Mouse (Mus musculus) NIH3T3 (cell line): ENCODE results near the gene Zcchc8.
"Not testable (repeated sequence)": the region's sequence is repeated elsewhere in the genome, so short reads cannot be mapped to it uniquely, and the experiment has no call there.

Source experiments
- DNase-seq: peaks from one replicate; pipeline ENCODE4 v3.0.0-alpha.2; 2012; ENCODE audit warnings: low read depth

The Zcchc8 gene

GRCm38 (mm10) chr5:123720328-123721311 is at the start of gene Zcchc8:
TSS of gene Zcchc8 (minus strand) at chr5:123721100.
- peak; percentile 99 for DNase-seq

DNA sequence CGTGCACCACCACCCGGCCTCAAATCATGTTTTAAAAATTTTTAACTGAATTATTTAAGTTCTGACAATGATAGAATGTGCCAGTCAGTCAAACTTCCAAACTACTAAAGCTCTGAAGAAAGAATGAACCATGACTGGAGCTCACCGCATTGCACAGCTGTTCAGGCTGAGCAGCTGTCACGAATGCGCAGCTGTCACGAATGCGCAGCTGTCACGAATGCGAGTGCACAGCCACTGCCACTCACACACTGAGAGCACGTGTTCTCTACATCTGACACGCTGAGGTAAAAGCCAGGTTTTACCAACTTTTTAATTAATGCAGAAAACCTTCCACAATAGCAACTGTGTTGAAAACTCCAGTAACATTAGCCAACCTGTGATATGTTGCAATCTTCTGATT is 45.6 kb upstream of the Zcchc8 start:
- not testable (repeated sequence) for DNase-seq

GRCm38 (mm10) chr5:123765506-123765905 is 44.6 kb upstream of the Zcchc8 start:
- no peak for DNase-seq

- peak; percentile 100 for DNase-seq
Measured at GRCm38 (mm10) chr5:123749065-123750064, 28.5 kb upstream of the Zcchc8 start, which contains the start of the genes Rsrc2 and Kntc1. TSS of gene Rsrc2 (minus strand) at chr5:123749414. TSS of gene Kntc1 (plus strand) at chr5:123749716.

DNA sequence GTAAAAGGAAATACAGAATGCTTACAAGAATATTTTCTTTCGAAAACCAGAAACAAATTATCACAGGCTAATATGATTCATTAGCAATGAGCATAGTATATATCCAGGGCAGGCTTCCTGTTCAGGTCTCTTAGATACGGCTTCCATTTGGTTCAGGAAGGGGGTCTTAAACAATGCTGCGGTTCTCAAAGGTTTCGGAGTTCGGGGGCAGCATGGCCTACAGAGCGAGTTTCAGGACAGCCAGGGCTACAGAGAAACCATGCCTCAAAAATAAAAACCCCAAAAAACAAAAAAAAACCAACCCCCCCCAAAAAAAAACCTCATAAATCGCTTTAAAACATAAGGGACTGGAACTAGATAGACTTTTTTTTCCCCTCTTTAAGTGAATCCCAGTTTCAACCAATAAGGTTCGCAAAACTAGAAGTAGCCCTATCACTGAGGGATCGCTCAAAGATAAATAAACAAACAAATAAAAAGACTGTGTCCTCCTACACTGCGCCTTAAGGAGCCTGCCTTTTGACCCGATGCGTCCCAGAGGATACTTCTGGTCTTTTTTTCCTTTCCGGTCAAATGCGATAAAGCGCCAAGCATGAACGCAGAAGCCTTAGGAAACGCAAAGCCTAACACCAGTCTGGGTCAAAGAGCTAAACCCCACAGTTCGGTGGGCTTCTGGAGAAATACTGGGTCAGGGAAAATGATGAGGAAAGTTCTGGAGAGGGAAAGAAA is 27.6 kb upstream of the Zcchc8 start:
- peak; percentile 32 for DNase-seq

DNA sequence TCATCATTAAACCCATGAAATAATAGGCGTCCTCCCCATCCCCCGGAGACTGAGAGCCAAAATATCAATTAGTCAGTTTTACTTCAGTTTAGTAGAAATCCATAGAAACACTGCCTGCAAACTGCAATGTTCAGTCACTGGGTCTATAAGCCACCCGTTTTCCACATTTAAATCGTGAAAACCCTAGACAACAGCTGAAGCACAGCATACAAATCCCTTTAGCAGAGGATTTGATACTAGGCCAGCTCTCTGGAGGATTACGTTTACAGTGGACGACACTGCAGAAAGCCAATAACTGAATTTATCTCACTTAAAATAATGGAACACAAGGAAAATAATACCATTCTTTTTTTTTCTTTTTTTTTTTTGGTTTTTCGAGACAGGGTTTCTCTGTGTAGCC is 26.7 kb upstream of the Zcchc8 start:
- peak; percentile 46 for DNase-seq

DNA sequence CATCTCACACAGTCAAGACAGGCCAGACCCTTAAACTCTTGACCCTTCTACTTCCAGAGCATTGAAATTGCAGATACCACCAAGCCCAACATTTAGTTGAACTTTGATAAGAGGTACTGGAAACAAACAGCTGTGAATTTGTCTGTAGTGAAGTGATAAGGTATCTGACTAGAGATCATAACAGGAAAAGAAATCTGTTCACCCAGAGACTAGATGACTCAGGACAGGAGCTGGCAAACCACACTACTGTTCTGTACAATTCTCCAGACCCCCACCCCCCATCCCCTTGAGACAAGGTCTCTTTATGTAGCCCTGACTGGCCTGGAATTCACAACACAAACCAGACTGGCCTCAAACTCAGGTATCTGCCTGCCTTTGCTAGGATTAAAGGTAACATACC is 25.4 kb upstream of the Zcchc8 start:
- peak; percentile 45 for DNase-seq

GRCm38 (mm10) chr5:123744358-123744757 is 23.5 kb upstream of the Zcchc8 start:
- no peak for DNase-seq

DNA sequence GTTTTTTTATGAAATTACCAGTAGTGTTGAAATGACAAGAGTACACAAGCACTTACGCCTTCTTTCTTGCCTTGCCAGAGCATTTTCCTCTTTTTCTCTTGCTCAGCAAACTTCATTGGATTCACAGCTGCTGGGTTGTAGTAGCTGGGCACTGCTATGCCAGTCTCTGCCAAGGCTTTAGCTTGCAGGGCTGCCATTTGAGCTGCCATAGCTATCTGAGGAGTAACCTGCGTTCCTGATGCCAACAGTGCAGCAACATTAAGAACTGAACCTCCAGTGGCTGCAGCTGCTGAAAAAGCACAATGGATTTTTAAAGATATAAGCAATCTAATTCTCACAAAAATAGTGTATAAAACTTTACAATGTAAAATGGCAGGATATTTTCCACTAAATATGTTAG is 10.1 kb upstream of the Zcchc8 start:
- no peak for DNase-seq

- DNase-seq, result not testable (repeated sequence)
Measured at GRCm38 (mm10) chr5:123723816-123724215, 2.9 kb upstream of the Zcchc8 start.

DNA sequence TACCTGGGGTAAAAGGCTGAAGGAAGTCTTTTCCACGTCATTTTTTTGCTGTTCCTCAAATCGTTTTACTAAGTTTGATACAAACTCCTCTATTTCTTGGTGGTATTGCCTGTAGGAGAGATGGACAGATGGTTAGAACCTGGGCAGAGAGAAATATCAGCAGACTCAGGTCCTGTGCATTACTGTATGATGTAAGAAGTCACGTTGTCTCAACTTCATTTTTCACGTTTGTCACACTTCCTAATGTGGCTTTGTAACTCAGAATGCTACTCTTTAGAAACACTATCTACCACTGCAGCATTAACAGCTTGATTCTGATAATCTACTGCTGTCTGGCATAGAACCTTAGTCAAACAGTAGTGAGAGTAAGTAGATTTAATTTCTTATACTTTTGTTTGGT is 6.3 kb downstream of the Zcchc8 start:
- no peak for DNase-seq

- DNase-seq, result no peak
Measured at GRCm38 (mm10) chr5:123713782-123714181, 7.1 kb downstream of the Zcchc8 start.

- no peak for DNase-seq
Measured at GRCm38 (mm10) chr5:123709571-123709970, 11.3 kb downstream of the Zcchc8 start.

DNA sequence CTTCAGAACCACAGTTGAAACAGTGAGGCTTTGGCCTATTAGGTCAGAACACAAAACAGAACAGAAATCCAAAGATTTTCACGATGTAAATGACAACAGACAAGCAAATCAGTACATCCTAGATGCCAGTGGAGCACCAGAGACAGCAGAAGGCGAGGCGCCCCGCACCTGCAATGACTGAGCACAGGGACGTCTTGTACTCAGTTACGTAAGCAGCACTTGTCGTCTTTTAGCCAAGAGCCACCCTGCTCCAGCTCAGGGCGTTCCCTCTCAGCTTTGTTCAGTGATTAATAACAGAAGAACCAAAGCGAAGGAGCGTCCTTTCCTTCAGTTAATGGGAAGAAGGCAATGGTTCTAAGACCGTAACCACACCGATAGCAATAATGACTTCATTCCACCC is 12.3 kb downstream of the Zcchc8 start:
- no peak for DNase-seq

DNA sequence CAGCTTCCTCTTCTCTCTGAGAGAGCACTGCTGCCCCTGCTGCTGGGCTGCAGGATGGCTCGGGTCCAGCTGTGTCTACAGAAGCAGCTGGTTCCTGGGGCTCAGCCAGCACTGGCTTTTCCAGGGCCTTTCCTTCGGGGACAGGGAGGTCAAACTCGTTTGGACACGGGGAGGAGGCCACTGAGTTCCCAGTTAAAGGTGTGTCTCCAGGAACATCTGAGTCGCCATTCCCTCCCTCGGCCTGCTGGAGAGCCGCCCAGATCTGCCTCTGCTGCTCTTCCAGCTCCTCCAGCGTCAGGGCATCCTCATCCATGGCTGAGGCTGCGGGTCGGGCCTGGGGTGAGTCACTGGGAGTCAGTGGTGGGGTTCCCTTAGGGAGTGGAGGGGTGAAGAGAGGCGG is 20.3 kb downstream of the Zcchc8 start:
- peak; percentile 85 for DNase-seq

DNA sequence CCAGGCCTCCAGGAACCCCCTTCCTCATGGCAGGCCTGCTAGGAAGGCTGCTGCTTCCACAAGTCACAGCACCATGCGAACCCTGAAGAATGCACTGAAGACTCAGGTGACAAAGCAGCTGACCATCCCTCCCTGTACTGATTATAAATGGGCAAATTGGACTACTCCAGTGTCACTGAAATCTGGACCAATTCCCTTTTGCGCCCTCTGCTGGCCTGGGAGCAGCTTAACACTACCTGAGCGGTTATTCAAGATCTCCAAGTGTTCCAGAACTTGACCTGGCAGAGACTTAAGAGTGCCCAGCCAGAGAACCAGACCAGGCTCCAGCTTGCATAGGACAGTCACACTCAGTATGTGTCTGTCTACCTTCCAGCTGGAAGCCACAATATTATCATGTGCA is 21.7 kb downstream of the Zcchc8 start:
- peak; percentile 90 for DNase-seq

- DNase-seq, result no peak
Measured at GRCm38 (mm10) chr5:123696961-123697360, 23.9 kb downstream of the Zcchc8 start.

GRCm38 (mm10) chr5:123696244-123696643 is 24.7 kb downstream of the Zcchc8 start:
- DNase-seq, result peak; percentile 71

- peak; percentile 51 for DNase-seq
Measured at GRCm38 (mm10) chr5:123694468-123694867, 26.4 kb downstream of the Zcchc8 start.

- DNase-seq, result peak; percentile 75
Measured at GRCm38 (mm10) chr5:123684221-123685144, 36.4 kb downstream of the Zcchc8 start, which contains the start of gene Clip1. TSS of gene Clip1 (minus strand) at chr5:123684618.
